Mouse (Mus musculus) megakaryocyte progenitor cell, adult 5-6 weeks (primary cell): ENCODE data around the gene Tekt5. TPM values are rescaled to one million over a fixed set of nuclear protein-coding genes. Genes with fewer than 3 reads are reported as not detected.

Experiments
- ATAC-seq: replicated peaks from 2 replicates; pipeline ENCODE4 v1.8.0; 2016; ENCODE audit warnings: mild to moderate bottlenecking, moderate TSS enrichment, inconsistent platforms; ENCODE audit not compliant: poor library complexity
- total RNA-seq, 2 experiments: library from RNA; stranded (forward) in 1 of 2; stranded (reverse) in 1 of 2; fragments of 157-497, 149-512 nt in 1 of 2; fragments of 200-1000 nt in 1 of 2; gene quantifications; 2 replicates each; pipeline versions ENCODE4 v1.2.3 to v1.2.4; 2015 to 2017

Gene Tekt5
- total RNA-seq (2015) (0.10 TPM in 1 of 2 replicates, not detected in the other), total RNA-seq (2017) (0.27 TPM in 1 of 2 replicates, not detected in the other)

DNA sequence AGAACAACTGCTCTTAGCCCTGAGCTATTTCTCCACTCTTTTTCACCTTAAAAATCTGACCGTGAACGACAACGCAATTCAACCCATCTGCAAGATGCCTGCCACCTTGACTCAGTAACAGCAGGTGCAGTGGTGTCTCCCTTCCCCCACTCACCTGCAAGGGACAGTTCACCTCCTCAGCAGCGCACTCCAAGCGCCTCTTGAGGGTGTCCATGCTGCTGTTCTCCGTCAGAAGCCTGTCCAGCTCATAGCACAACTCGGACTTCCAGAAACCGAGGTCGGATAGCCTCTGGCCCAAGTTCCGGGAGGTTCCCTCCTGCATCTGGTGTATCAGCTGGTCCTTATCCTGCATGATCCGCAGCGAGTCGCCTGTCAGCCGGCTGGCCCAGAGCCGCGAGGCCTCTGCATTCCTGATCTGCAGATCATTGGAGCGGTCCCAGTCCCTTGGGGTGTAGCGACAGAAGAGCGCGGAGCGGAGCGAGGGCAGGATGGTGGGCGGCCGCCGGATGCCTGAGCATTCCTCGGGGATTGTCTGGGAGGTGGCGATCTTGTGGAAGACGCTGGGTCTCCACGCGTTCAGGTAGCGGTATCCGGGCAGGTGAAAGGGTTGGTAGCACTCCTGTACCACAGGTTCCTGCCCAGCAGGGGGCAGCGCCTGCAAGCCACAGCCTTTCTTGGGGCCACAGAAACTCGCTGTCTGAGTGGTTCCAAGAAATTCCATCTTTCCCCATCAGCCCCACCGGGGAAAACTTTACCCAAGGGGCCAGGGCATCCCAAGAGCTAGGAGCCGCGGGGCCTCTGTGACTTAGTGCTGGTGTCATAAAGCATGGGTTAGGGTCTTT is at the start of gene Tekt5:
TSS of gene Tekt5 (minus strand) at position 792 of the 842 bp plus-strand sequence.
- ATAC-seq = 0 out of 2 replicates have a peak, but pooled peaks have one; percentile 18

DNA sequence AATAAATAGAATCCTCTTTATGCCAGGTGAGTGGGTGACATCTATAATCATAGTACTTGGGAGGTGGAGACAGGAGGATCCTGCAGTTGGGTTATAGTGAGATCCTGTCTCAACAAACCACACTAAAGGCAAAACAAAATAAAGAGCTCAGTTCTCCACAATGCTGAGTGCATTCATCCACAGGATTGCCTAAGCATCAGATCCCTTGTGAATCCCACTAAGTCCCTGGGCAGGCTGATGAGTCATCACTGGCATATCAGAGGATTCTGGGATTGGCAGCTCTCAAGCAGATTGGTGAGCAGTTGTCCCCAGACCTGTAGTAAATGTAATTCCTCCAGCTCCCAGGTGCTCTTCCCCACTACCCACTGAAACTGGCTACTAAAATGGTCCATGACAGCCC is 48.4 kb upstream of the Tekt5 start:
- no peak for ATAC-seq

DNA sequence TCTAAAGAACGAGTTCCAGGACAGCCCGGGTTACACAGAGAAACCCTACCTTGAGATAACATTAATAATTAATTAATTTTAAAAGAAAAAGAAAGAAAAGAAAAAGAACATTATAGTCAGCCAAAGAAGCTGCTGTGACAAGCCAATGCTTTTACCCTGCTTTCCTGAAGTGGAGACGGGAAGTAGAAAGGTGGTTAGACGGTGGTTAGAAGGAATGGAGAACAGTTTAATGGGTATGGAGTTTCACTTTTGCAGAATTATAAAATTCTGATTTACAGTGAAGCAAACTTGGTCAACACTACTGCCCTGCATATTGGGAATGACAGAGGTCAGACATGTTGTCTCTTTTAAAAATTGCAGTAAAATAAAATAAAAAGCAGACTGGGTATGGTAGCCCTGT is 46.5 kb upstream of the Tekt5 start:
- ATAC-seq = peak; percentile 71

DNA sequence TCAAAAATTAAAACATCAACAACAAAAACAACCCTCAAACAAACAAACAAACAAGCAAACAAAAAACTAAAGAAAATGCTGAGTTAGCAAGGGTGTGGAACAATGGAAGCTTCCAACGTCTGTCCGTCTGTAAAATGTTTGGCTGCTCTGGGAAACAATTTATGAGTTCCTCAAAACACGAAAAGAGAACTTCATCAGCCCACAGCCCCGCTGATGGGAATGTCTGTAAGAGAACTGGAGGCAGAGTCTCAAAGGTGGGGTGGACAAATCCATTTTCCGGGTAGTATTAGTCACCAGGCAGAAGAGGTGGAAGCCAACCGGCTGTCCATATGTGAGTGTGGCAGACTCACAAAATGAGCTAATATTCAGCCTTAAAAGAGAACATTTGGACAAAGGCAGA is 46.0 kb upstream of the Tekt5 start:
- peak; percentile 44 for ATAC-seq

DNA sequence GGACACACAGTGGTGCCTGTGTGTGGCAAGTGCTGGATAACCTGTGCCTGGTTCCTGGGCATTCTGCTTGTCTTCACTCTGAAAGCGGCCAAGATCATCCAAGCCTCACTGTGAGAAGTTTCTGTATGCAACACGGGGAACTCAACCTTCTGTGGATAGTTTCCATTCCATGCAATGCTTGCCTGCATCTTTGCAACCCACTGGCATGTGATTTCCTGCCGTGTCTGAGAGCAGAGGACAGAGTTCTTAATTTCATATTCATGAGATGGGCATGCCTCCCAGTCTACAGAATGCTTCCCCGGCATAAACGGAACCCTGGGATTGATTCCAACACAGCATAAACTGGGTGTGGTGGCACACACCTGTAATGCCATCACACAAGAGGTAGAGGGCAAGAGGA is 42.8 kb upstream of the Tekt5 start:
- no peak for ATAC-seq

DNA sequence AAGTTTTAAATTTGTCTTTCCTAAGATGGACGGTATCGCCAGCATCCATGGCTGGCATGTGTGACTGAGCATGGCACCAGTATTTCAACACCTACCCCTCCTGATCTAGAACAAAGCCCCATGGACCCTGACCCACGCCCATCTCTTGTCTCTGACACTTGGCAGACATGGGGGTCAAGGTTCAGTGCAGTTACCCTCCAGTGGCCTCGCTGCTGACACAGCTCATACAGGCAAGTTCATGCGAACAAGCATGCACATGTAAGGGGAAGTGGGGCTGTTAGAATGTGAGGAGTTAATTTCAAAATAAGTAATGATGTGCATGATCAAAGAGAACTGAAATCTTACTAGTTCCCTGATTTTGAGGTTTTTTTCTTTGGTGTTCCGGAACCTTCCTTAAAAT is 40.9 kb upstream of the Tekt5 start:
- peak; percentile 61 for ATAC-seq

DNA sequence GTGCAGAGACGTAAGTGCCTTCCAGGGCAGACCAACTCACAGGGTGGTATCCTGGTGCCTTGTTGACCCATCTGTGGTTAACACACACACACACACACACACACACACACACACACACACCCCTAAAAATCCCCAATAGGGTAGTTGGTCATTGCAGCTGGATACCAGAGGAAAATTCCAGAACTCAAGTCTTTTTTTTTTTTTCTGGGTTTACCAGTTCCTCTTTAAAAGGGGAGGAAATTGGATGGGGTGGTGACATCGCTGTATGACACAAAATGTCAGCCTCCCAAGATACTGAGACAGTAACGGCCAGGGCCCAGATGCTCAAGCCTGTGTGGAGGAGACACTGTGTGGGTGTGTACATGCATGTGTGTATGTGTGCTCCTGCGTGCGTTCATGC is 38.1 kb upstream of the Tekt5 start:
- ATAC-seq = peak; percentile 43

DNA sequence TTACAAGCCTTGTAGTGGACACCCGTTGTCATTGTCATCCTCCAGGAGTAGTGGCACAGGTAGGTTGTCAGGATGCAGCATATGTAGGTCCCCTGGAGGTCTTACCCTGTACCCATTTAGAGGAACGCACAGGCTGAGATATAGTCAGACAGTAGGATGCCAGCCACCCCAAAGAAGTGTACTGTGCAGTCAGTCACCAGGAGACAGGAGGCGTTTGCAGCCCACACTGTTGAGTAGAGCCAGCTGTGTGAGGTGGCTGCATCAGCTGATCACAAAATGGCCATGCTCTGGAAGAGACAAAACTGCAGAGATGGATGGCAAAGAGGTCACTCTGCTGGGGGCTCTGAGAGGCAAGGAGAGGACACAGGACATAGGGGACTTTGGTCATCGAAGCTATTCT is 37.1 kb upstream of the Tekt5 start:
- no peak for ATAC-seq

DNA sequence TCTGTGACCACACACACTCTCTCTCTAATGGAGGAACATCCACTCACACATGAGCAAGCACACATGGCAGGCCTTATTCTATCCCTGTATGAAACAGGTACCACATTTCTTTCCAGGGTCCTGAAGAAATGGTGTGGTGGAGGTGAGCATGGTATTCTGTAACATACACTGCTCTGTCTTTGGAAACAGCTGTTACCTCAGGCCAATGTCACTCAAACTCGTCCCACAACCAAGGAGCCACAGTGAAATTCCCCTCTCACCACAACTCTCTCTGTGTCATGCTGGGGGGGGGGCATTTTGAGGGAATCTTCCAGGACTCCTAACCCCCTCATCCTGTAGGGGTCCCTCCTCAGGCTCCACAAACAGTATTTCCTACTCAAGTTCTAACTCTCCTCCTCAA is 36.6 kb upstream of the Tekt5 start:
- ATAC-seq = no peak

DNA sequence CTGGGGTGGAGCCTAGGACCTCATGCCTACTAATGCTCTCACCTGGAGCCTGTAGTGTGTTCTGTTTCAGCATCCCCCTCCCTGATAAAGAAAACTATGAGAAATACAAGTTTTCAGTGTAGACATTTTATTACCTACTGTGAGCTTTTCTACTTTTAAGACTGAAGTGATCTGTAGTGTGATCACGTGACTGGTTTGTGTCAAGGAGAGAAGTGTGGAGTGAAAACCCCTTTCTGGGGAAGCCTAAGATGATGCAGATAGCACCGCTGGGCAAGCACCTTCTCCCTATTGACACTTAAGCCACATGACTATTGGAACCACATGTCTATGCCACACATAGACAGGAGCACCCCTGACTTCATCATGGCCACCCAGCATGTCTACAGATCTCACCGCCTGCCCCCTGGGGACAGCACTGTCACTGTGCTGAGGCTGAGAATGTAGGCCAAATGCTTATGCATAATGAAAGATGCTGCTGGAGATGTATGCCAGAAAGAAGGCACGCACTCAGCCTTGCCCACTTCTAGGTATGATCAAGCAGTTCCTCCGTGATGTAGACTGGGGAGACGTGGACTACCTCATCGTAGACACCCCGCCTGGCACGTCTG is 25.3 kb upstream of the Tekt5 start:
- ATAC-seq = no peak

DNA sequence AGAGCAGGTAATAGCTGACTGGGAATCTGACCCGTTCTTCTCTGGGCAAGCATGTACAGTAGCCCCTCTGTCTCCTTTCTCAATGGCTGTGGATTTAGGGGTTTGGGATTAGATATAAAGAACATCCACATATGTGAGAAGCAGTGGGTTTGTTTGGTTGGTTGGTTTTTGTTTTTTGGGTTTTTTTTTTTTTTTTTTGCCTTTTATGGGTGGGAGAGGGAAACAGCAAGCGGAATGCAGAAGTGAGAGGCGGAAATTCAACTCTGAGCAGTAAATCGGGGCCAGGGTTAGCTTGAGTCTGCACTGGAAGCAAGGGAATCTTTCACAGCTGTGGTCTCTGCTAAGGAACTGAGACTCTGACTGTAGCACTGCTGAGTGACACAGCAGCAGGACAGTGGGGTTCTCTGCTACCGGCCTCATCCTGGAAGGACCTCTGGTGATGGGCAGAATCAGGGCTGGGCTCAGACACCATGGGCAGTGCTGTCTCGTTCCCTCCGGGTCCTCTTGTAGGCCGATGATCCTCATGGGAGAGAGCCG is 22.5 kb upstream of the Tekt5 start:
- peak; percentile 77 for ATAC-seq

DNA sequence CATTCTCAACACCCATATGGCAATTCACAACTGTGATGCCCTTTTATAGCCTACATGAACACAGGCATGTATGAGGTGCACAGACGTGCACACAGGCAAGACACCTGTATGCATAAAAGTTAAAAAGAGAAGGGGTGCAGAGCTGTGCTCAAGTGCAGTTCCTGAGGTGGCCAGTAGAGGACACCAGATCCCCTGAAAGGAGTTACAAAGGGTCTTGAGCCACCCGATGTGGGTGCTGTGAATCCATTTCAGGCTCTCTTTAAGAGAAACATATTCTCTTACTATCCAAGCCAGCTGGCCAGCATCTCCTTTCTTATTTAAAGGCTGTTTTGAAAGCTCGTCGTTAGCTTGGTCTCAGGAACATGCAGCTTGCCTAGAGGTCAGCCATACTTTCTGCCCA is 21.6 kb upstream of the Tekt5 start:
- ATAC-seq = no peak

DNA sequence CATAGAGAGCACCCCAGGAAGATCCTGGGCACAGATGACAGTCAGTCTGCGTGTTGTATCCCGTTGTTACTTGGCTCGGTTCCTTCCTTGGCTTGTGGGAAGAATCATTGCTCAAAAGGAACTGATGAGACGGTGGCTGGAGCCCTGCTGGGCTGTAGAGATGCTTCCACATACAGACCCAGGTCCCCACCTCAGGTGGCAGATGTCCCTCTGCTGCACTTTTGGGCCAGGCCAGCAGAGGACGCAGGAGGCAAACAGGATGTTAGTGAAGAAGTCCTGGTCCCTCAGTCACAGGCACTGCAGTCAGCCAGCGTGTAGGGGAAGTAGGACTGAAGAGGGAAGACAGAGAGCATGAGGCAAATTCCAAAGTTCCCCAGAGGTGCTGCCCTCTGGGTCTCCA is 20.7 kb upstream of the Tekt5 start:
- peak; percentile 45 for ATAC-seq

DNA sequence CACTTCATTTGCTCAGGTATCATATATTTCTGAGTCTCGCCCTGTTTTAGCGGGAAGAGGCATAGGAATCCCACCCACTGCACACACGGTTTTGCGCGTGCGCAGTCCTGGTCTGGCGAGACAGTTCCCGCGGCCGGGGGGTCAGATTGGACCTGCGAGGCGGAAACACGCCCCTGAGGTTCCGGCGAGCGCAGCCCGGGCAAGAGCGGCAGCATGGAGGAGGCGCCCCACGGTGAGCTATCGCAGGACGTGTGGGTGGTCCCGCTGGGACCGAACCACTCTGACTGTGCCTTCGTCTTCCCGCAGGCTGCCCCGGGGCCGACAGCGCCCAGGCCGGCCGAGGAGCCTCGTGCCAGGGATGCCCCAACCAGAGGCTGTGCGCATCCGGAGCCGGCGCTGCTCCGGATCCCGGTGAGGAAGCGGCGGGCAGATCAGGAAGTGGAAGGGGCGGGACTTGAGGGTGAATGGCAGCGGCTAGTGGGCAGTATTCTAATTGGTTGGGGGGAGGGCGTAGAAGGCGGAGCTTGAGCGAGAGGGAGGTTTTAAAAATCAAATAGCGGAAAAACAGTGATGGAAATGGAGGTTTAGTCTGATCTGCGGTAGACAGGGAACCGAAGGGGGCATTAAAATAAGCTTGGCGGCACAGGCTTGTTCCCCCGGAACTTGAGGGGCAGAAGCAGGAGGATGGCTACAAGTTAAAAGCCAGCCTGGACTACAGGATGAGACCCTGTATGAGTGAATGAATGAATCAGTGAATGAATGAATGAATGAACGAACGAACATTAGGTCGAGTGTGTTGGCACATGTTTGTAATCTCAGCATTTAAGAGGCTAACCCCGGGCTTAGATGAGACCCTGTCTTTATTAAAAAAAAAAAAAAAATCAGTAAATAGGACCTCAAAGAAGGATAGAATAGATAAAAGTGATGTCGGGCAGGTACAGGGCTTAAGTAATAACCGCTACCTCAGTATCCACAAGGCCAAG is 16.8 kb upstream of the Tekt5 start, which contains the start of gene Nubp1:
TSS of gene Nubp1 (plus strand) at position 185 of the 983 bp plus-strand sequence.
- peak; percentile 95 for ATAC-seq

DNA sequence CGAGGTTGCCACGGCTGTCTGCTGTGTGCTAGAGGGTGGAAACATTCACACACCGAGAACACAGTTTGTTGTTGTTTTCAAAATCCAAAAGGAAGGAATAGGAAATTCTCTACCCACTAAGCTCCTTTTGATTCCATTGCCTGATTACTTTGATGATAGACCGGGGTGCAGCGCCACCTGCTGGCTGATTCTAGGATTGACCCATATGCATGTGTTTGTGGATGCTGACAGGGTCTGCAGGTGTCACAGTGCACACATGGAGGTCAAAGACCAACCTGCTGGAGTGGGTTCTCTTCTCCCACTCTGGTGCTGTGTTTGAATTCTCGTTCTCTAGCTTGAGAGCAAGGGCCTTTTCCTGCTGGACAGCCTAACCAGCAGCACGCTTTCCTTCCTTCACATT is 3.9 kb upstream of the Tekt5 start:
- ATAC-seq = peak; percentile 92

DNA sequence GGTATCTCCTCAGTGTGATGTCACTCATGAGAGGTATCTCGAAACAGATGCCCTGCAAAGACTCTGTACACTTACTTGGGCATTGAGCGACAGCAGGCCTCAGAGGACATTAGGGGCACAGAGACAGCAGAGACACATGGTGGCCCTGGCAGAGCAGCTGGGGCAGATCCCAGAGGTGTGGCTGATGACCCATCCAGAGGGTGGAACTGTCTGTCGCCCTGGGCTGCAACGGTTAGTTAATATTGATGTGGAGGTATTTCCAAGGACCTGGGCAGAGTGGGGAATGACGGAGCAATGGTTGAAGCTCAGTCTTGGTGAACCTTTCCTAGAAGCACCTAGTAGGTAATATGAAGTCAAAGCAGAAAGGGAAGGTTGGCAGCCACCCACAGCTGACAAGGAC is 3.5 kb upstream of the Tekt5 start:
- no peak for ATAC-seq

DNA sequence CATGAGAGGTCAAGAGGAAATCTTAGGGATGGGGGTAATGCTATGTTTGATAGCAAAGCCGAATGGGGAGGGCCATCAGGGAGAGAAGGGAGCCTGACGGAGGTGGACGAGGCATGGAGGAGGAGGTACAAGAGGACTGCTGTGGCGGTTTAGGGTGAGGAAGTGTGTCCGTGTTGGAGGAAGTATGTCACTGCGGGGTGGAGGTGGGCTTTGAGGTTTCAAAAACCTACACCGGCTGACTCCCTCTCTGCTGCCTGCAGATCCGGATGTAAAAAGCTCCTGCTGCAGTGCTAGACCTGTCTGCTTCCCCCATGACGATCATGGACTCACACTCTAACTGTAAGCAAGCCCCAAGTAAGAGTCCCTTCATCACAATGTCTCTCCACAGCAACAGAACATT is 2.7 kb downstream of the Tekt5 start:
- peak; percentile 76 for ATAC-seq

DNA sequence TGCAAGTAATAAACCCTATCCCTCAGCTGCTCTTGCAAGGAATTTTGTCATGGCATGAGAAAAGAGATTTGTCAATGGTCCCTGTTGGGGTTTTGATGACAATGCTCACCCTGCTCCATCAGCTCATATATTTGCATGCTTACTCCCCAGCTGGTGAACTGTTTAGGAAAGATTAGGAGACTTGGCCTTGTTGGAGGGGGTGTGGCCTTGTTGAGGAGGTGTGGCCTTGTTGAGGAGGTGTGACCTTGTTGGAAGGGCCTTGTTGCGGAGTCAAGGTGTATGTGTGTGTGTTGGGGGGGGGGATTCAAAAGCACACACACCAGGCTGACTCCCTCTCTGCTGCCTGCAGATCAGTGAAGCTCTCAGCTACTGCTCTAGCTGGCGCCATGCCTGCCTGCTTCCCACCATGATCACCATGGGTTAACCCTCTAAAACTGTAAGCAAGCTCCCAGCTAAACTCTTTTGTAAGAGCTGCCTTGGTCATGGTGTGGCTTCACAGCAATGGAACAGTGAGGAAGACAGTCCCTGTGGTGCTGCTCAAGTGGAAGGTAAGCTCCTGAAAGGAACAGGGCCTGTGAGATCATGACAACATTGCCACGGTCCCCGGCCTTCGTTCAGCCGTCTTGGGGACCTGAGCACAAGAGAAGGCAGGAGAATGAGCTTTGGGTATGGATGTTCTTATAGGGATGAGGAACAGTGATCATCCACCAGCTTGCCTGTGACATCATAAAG is 6.5 kb downstream of the Tekt5 start:
- peak; percentile 23; the same call in 1 of the 2 replicates for ATAC-seq

DNA sequence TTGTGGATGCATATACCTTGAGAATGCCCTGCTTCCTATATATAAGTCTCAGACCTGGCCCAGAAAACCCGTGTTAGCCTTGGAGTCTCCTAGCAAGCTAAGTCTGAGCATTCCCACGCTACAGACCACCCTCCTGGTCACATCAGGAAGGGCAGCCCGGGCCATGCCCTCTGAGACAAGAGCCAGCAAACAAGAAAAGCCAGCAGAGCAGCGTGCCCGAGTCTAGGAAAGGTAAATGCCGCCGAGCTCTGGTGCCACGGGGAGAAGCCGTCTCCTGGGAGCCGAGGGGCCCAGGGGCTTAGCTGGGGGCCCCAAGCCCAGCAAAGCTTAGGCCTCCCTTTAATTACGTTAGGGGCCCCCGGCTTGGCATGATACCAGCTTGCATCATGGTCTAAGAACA is 10.0 kb downstream of the Tekt5 start:
- no peak for ATAC-seq

DNA sequence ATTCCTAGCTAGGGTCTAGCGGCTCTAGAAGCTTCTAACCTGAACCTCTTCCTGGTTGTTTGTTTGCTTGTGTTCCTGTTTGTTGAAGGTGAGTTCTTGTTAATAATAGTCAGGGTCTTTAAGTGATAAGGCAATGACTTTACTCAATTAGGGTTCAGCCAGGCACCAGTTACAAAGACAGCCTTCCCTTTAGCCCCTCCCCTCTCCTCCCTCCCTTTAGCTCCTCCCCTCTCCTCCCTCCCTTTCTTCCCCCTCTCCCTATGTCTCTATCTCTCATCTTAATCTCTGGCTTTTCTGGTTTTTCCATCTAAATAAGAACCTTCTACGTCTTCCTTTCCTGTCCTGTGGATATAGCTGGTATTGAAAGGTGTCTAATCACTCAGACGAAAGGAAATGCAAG is 10.7 kb downstream of the Tekt5 start:
- ATAC-seq = peak; percentile 51
